Mouse (Mus musculus) layer of hippocampus, postnatal 36 days (tissue): ENCODE measurements at regions not wholly inside any gene's neighbourhood (a gene's known extent, or its start where the extent isn't known, plus 50 kb on each side); places are given as distances from the start of the nearest gene placed in this dataset.
"Not testable (repeated sequence)": the region's sequence is repeated elsewhere in the genome, so short reads cannot be mapped to it uniquely, and the experiment has no call there.

Experiments used
- DNase-seq, 2 experiments: peaks; one replicate each; pipeline ENCODE4 v3.0.0; 2022

- DNase-seq: not testable (repeated sequence)
Measured at GRCm38 (mm10) chr7:29639591-29639990, 87.2 kb downstream of the Catsperg2 start.

GRCm38 (mm10) chr7:29602356-29602755 is 83.9 kb upstream of the Sipa1l3 start:
- DNase-seq: no peak

GRCm38 (mm10) chr7:29601337-29601736 is 82.9 kb upstream of the Sipa1l3 start:
- no peak for DNase-seq

GRCm38 (mm10) chr7:29597291-29597690 is 78.8 kb upstream of the Sipa1l3 start:
- DNase-seq: peak; percentile 19 to 55

- DNase-seq: no peak
Measured at GRCm38 (mm10) chr7:29578128-29578527, 59.7 kb upstream of the Sipa1l3 start.

- DNase-seq: no peak
Measured at GRCm38 (mm10) chr7:29575606-29576005, 57.2 kb upstream of the Sipa1l3 start.
